Mouse (Mus musculus): ENCODE results near the gene Wwox.

Wwox gene

DNA sequence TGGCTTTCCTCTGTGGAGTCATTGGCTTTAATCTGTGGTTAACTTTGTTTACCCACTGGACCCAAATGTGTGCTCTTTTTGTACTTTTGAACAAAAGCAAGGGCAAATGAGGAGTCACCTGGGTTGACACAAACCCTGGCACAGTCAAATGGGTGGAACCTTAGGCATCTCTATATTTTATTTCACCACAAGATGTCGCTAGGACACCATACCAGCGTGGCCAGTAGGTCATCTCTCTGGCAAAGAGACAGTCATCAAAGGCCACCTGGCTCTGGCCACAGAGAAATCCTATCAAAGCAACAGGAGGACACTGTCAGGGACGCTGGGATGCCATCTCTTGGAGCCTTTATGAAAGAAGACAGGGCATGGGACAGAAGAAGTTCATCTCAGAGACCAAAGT, 101.7 kb downstream of the Wwox start:
- peak; percentile 77 for DNase-seq (ENCODE audit: low spot score)

- no peak for DNase-seq (ENCODE audit: low spot score)
Measured at GRCm38 (mm10) chr8:114548360-114548759, 108.9 kb downstream of the Wwox start.

- DNase-seq (ENCODE audit: low spot score) = no peak
Measured at GRCm38 (mm10) chr8:114548837-114549236, 109.4 kb downstream of the Wwox start.

DNA sequence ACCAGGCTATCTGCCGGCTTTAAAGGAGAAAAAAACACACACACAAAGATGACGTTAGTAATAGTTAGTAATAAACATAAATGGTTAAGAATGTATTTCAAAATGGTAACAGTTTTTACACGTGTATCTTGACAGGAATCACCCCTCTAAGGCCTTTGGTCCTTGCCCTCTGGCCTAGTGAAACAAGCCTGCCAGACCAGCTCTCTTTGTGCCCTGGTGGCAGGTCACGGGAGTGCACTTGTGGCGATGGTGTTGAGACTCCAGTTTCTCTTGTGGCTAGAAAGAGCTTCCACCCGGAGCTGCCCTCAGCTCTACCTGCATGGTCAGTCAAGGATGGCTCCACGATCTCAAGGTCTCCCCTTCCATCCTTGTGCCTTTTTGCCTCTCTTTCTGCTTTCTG, 110.6 kb downstream of the Wwox start:
- peak; percentile 59 for DNase-seq (ENCODE audit: low spot score)

DNA sequence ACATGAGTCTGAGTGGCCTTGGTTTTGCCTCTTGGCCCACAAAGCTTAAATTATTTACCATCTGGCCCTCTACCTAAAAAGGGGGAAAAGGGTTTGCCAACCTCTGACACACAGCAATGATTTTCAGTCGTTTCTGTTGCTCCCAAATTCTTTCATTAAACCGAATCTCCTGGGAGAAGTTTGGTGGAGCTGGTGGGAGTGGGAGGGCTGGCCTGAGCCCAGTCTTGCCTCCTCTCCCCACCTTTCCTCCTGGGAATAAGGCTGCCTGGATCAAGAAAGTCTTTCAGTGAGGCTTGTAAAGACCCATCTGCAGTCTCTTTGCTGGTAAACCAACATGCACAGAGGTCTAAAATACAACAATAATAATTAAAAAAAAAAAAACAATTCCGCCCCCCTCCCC, 113.2 kb downstream of the Wwox start:
- no peak for DNase-seq (ENCODE audit: low spot score)

GRCm38 (mm10) chr8:114554966-114555365, 115.5 kb downstream of the Wwox start:
- DNase-seq (ENCODE audit: low spot score) = peak; percentile 38

GRCm38 (mm10) chr8:114555491-114556202, 116.2 kb downstream of the Wwox start:
- no peak for DNase-seq (ENCODE audit: low spot score)

DNA sequence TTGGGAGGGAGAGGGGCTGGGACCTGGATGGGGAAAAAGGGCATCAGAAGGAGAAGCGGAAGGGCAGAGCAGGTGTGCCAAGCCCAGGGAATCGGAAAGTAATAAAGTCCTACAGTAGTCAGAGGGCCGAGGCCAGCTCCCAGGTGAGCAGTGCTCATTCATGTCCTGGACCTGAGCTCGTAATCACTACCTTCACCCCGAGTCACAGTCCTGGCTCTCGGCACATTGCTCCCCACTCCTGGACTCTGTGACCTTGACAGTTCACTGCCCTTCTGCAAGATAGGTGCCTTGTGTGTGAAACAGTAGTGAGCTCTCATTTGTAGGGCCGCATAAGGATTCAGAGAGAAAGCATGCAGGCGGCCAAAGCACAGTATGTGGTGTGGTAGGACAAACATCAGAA, 121.7 kb downstream of the Wwox start:
- no peak for DNase-seq (ENCODE audit: low spot score)

- DNase-seq (ENCODE audit: low spot score) = no peak
Measured at GRCm38 (mm10) chr8:114562486-114562885, 123.0 kb downstream of the Wwox start.

DNA sequence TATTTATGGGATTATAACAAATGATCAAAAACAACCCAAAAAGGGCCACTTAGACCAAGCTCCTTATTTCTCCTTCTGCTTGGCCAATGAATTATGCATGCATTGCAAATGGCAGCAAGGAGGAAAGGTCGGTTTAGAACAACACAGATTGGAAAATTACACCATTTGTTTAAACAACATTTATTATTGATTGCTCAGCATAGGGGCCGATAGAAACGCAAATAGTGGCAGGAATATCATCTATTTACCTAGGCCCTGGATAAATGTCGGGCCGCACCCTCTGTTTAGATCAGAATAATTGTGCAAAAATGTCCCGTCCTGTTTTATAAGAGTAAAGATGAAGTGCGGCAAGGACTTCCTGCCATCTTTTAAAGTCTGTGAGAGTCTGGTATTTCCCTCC, 123.9 kb downstream of the Wwox start:
- DNase-seq (ENCODE audit: low spot score) = no peak

DNA sequence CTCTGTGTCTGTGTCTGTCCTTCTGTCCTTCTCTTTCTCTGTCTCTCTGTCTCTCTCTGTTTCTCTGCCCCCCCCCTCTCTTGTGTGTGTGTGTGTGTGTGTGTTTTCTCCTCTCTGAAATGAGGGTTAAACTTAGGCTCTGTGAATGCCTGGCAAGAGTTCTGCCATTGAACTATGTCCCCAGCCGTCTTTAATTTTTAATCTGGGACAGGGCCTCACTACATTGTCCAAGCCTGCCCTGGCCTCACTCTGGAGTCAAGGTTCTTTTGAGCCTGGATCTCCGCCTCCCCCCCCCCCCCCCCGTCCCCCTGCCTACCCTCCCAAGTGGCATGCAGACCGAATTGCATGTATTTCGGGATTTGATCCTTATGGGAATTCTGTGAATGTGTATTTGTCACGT, 124.6 kb downstream of the Wwox start:
- no peak for DNase-seq (ENCODE audit: low spot score)

DNA sequence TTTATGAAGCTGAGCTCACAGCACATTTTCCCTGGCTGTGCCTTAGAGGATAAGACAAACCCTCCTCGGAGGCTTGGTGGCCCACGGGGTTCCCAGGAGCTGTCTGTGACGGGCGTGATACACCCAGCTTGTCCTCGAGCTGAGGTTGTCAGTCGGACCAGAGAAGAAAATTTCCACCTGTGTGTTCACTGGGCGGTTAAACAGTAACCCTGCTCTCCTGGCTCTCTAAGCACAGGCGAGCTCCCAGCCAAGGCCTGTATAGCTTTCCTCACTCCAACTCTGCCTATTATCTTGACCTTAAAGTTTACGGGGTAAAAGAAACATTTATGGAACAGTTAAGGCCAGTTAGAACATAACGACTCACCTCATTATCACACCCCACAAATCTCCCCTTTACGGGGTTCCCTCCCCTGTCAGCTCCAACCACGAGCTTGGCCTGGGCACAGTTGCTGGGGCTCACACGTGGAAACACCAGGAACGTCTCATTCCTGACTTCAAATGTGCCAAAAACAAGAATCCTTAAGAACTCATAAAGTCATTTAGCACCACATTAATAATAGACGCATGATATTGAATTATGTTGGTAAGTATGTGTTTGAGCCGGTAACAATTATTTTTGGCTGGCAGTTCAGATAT, 129.2 kb downstream of the Wwox start:
- DNase-seq (ENCODE audit: low spot score) = no peak

GRCm38 (mm10) chr8:114573014-114573746, 133.7 kb downstream of the Wwox start:
- no peak for DNase-seq (ENCODE audit: low spot score)

- DNase-seq (ENCODE audit: low spot score) = no peak
Measured at GRCm38 (mm10) chr8:114573747-114574093, 134.3 kb downstream of the Wwox start.

- DNase-seq (ENCODE audit: low spot score) = no peak
Measured at GRCm38 (mm10) chr8:114579292-114579691, 139.8 kb downstream of the Wwox start.

GRCm38 (mm10) chr8:114580684-114581083, 141.2 kb downstream of the Wwox start:
- no peak for DNase-seq (ENCODE audit: low spot score)

DNA sequence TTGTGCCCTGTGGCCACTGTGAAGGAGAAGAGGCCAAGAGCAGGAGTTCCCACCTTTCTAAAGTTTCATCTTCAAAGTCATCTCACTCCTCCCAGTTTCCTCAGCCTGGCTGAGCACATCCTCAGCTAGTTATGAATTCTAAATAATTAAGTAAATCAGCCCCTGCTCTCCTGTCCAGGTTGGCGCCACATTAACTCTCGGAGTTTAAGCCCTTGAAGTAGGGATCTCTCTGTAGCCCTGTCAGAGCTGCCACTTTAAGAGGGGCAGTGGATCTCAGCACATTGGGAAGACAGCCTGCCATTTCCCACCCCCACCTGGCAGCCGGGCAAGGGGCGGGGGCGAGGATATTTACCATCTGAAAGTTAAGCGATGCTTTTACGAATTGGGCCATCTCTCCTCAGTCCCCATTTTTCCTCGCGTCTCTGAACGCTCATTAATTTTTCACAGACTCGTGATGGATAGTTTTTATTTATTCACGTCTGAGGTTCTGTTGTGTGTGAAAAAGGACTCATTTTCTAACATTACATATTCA, 150.9 kb downstream of the Wwox start:
- no peak for DNase-seq (ENCODE audit: low spot score)

DNA sequence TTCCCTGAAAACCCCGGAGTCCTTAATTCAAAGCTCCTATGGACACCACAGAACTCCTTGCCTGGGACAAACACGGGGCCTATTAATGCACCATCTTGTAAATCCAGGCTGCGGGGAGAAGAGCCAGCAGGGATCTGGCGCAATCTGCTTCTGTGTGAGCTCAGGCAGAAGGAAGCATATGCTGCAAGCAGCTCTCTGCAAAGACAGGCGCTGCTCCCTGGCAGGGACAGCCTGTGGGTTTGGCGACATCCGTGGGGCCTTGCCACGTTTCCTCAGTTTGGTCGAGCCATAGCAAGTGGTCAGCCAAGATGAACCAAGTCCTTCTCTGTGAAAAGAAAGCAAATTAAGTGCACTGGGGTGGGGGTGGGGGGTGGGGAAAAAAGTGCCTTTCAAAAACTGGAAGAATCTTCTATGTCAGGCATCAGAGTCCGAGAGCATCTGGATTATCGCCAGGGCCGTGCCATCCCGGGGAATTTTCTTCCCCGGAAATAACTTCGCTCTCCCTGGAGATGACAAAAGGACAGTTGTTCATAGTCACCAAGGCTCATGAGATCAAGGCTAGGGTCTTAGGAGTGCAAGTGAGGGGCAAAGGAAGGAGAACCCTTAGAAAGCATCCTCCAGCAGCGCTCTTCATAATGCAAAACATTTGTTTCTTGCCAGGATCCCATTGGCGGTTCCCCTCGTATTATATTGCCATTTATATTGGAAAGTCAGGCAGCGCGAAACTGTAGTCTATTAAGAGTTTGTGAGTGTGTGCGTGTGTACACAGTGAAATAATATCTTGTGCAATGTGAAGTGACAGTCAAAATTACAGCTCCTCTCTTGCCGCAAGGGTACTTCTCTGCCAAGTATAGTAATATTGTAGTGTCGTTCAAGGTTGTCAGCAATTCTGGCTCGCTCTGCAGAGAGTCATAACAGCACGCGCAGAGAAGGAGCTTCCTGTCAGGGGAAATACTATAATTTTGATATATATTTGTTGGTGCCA, 152.1 kb downstream of the Wwox start:
- DNase-seq (ENCODE audit: low spot score) = peak; percentile 50

GRCm38 (mm10) chr8:114593424-114594157, 154.1 kb downstream of the Wwox start:
- peak; percentile 32 for DNase-seq (ENCODE audit: low spot score)

DNA sequence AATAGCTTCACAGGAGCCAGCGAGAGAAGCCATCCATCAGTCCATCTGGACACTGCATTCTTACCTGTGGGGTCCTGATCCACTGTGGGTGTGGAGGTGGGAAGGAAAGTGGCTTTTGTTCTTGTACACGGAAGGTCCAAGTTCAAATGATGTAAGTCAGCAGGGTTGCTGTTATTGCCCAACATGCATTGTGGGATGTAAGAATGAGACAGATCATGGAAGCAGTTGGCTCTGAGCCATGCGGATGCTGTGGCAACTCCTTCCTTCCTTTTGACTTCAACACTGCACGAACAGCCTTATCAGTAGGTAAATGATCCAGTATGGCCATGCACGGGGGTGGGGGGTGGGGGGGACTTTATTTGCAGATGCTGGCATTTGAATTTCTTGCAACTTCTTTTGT, 155.4 kb downstream of the Wwox start:
- no peak for DNase-seq (ENCODE audit: low spot score)

- peak; percentile 24 for DNase-seq (ENCODE audit: low spot score)
Measured at GRCm38 (mm10) chr8:114599555-114599954, 160.1 kb downstream of the Wwox start.
